Mouse (Mus musculus) heart, adult 18-20 months (tissue): ENCODE measurements around the gene Abcb4. TPM values are rescaled to one million over a fixed set of nuclear protein-coding genes. Genes with fewer than 3 reads are reported as not detected.
A peak's percentile ranks its signal among the peaks of the same experiment; 100 is the strongest.
"Not testable (repeated sequence)": the region's sequence is repeated elsewhere in the genome, so short reads cannot be mapped to it uniquely, and the experiment has no call there.

Experiments used
- DNase-seq, 2 experiments: peaks; one replicate each; pipeline ENCODE4 v3.0.0; 2021 to 2022; ENCODE audit warnings: mixed read lengths in 1 of 2
- total RNA-seq, 2 experiments: library from RNA; stranded (reverse); gene quantifications; 2 replicates each; pipeline ENCODE4 v1.2.3; 2021

The Abcb4 gene
- total RNA-seq, 2 experiments from 2014 or later = 18.7 to 21.0 TPM

- no peak for DNase-seq
These were observed 11.0 kb downstream of the Abcb4 start for GRCm38 (mm10) chr5:8904539-8904938.

- no peak for DNase-seq
These were observed 18.2 kb downstream of the Abcb4 start for GRCm38 (mm10) chr5:8911567-8912198.

- no peak for DNase-seq
These were observed 22.9 kb downstream of the Abcb4 start for GRCm38 (mm10) chr5:8916400-8916799.

GRCm38 (mm10) chr5:8917069-8917468, 23.6 kb downstream of the Abcb4 start:
- no peak for DNase-seq

GRCm38 (mm10) chr5:8928440-8928839, 34.9 kb downstream of the Abcb4 start:
- DNase-seq = no peak

GRCm38 (mm10) chr5:8937965-8938364, 44.4 kb downstream of the Abcb4 start:
- no peak for DNase-seq

GRCm38 (mm10) chr5:8941266-8941665, 47.7 kb downstream of the Abcb4 start:
- not testable (repeated sequence) for DNase-seq

- peak; percentile 36 to 51 for DNase-seq
These were observed 50.3 kb downstream of the Abcb4 start for GRCm38 (mm10) chr5:8943836-8944235.

- no peak for DNase-seq
These were observed 54.0 kb downstream of the Abcb4 start for GRCm38 (mm10) chr5:8947423-8948110.

- no peak for DNase-seq
These were observed 60.1 kb downstream of the Abcb4 start for GRCm38 (mm10) chr5:8953660-8954059.

GRCm38 (mm10) chr5:8955544-8955943, 62.0 kb downstream of the Abcb4 start:
- no peak for DNase-seq

- DNase-seq = no peak
These were observed 67.0 kb downstream of the Abcb4 start for GRCm38 (mm10) chr5:8960534-8960933.

- DNase-seq = no peak
These were observed 71.0 kb downstream of the Abcb4 start for GRCm38 (mm10) chr5:8964487-8964886.

- no peak for DNase-seq
These were observed 77.2 kb downstream of the Abcb4 start for GRCm38 (mm10) chr5:8970694-8971093.

- no peak for DNase-seq
These were observed 78.8 kb downstream of the Abcb4 start for GRCm38 (mm10) chr5:8972355-8972754.

- no peak for DNase-seq
These were observed 81.2 kb downstream of the Abcb4 start for GRCm38 (mm10) chr5:8974721-8975120.

GRCm38 (mm10) chr5:8985470-8985869, 92.0 kb downstream of the Abcb4 start:
- no peak for DNase-seq

GRCm38 (mm10) chr5:8987925-8988324, 94.4 kb downstream of the Abcb4 start:
- DNase-seq = no peak

- DNase-seq = no peak
These were observed 97.0 kb downstream of the Abcb4 start for GRCm38 (mm10) chr5:8990526-8990925.

GRCm38 (mm10) chr5:8991626-8992025, 98.1 kb downstream of the Abcb4 start:
- DNase-seq = no peak

- peak; percentile 5 to 15 for DNase-seq
These were observed 102.6 kb downstream of the Abcb4 start for GRCm38 (mm10) chr5:8995966-8996685.

GRCm38 (mm10) chr5:8996686-8997512, 103.4 kb downstream of the Abcb4 start, which contains the start of gene Crot:
Crot (minus strand) TSS chr5:8997324.
- peak; percentile 96 to 97 for DNase-seq
